Mouse (Mus musculus) CH12.LX (cell line): Measurements from ENCODE around the gene Chst15. TPM values are rescaled to one million over a fixed set of nuclear protein-coding genes. Genes with fewer than 3 reads are reported as not detected.

Experiments
- DNase-seq: peaks from one replicate; pipeline ENCODE4 v3.0.0-alpha.2; 2013; ENCODE audit errors: extremely low read depth
- H3K27ac ChIP-seq: 2 replicates; pipeline ENCODE4 v1.5.1; 2012; ENCODE audit warnings: low read depth, mild to moderate bottlenecking, control low read depth, moderate library complexity; ENCODE audit not compliant: insufficient read depth
- H3K27me3 ChIP-seq: replicated peaks from 2 replicates; pipeline ENCODE3; 2012; ENCODE audit warnings: inconsistent platforms
- H3K36me3 ChIP-seq, 2 experiments: replicated peaks in 1 of 2; 2 replicates each; pipeline versions ENCODE3 to v1.6.1; 2012; ENCODE audit warnings: inconsistent platforms in 1 of 2, low read length in 1 of 2, mild to moderate bottlenecking in 1 of 2, mixed read lengths in 1 of 2, moderate library complexity in 1 of 2; ENCODE audit not compliant: control insufficient read depth in 1 of 2, insufficient read depth in 1 of 2
- H3K4me1 ChIP-seq, 2 experiments: 2 replicates each; pipeline ENCODE4 v1.6.1; 2012; ENCODE audit warnings: inconsistent platforms in 1 of 2, moderate library complexity in 1 of 2; ENCODE audit not compliant: insufficient read depth in 2 of 2, control insufficient read depth in 1 of 2
- H3K4me2 ChIP-seq: 2 replicates; pipeline ENCODE4 v1.6.1; 2012; ENCODE audit warnings: low read depth, mild to moderate bottlenecking, control low read depth; ENCODE audit not compliant: poor library complexity, insufficient read depth, severe bottlenecking
- H3K4me3 ChIP-seq, 3 experiments: fragments of 150-350 bp in 1 of 3; sonication (generic) in 1 of 3; replicated peaks in 1 of 3; 2 replicates each; pipeline versions ENCODE3 to v1.5.1; 2011 to 2012; ENCODE audit warnings: low read depth in 2 of 3, low read length in 2 of 3, mild to moderate bottlenecking in 2 of 3, moderate library complexity in 2 of 3, control low read depth in 1 of 3, improper control_type of control experiment in 1 of 3, inconsistent platforms in 1 of 3, mixed read lengths in 1 of 3; ENCODE audit not compliant: poor library complexity in 1 of 3
- H3K79me2 ChIP-seq: replicated peaks from 2 replicates; pipeline ENCODE4 v1.6.1; 2012; ENCODE audit warnings: mild to moderate bottlenecking, moderate library complexity; ENCODE audit not compliant: control insufficient read depth, poor library complexity, insufficient read depth, severe bottlenecking; ENCODE audit errors: extremely low read depth
- H3K9ac ChIP-seq: 2 replicates; pipeline ENCODE4 v1.6.1; 2012; ENCODE audit warnings: low read depth, mild to moderate bottlenecking, control low read depth, moderate library complexity; ENCODE audit not compliant: insufficient read depth
- H3K9me3 ChIP-seq: replicated peaks from 2 replicates; pipeline ENCODE3; 2012; ENCODE audit warnings: low read length, inconsistent platforms, mixed read lengths
- CHD1 ChIP-seq: IDR thresholded peaks from 2 replicates; pipeline ENCODE4 v1.6.1; 2012; ENCODE audit warnings: low read depth, low read length, improper control_type of control experiment, inconsistent platforms
- CHD2 ChIP-seq: IDR thresholded peaks from 2 replicates; pipeline ENCODE4 v1.6.1; 2011; ENCODE audit warnings: low read length, improper control_type of control experiment
- CTCF ChIP-seq, 2 experiments: IDR thresholded peaks in 1 of 2; conservative IDR thresholded peaks in 1 of 2; 2 replicates each; pipeline ENCODE4 v1.5.1; 2011 to 2012; ENCODE audit warnings: low read depth in 2 of 2, low read length in 2 of 2, improper control_type of control experiment in 1 of 2, inconsistent platforms in 1 of 2, mild to moderate bottlenecking in 1 of 2, moderate library complexity in 1 of 2
- ELF1 ChIP-seq: IDR thresholded peaks from 2 replicates; pipeline ENCODE4 v1.6.1; 2014; ENCODE audit warnings: low read depth, mild to moderate bottlenecking, inconsistent platforms, low read length, improper control_type of control experiment
- ETS1 ChIP-seq: conservative IDR thresholded peaks from 2 replicates; pipeline ENCODE4 v1.6.1; 2012; ENCODE audit warnings: low read depth, mild to moderate bottlenecking, inconsistent platforms, low read length, improper control_type of control experiment, moderate library complexity
- GABPA ChIP-seq: IDR thresholded peaks from 2 replicates; pipeline ENCODE4 v1.6.1; 2012; ENCODE audit warnings: low read depth, low read length, improper control_type of control experiment, inconsistent platforms; ENCODE audit not compliant: insufficient replicate concordance
- HCFC1 ChIP-seq: IDR thresholded peaks from 2 replicates; pipeline ENCODE4 v1.6.1; 2012; ENCODE audit warnings: low read depth, mild to moderate bottlenecking, inconsistent platforms, low read length, improper control_type of control experiment
- IRF4 ChIP-seq: IDR thresholded peaks from 2 replicates; pipeline ENCODE4 v1.6.1; 2014; ENCODE audit warnings: low read depth, mild to moderate bottlenecking, inconsistent platforms, low read length, improper control_type of control experiment
- JUN ChIP-seq: IDR thresholded peaks from 2 replicates; pipeline ENCODE4 v1.6.1; 2011; ENCODE audit warnings: low read depth, mild to moderate bottlenecking, low read length, improper control_type of control experiment, moderate library complexity; ENCODE audit not compliant: insufficient read depth
- JUND ChIP-seq: conservative IDR thresholded peaks from 2 replicates; pipeline ENCODE4 v1.6.1; 2011; ENCODE audit warnings: low read depth, low read length, improper control_type of control experiment
- KAT2A ChIP-seq: IDR thresholded peaks from 2 replicates; pipeline ENCODE4 v1.6.1; 2012; ENCODE audit warnings: low read length, improper control_type of control experiment, inconsistent platforms; ENCODE audit not compliant: insufficient replicate concordance
- MAFK ChIP-seq: IDR thresholded peaks from 2 replicates; pipeline ENCODE4 v1.6.1; 2011; ENCODE audit warnings: low read length, improper control_type of control experiment; ENCODE audit not compliant: insufficient replicate concordance
- MAX ChIP-seq: IDR thresholded peaks from 2 replicates; pipeline ENCODE4 v1.6.1; 2011; ENCODE audit warnings: low read length, improper control_type of control experiment
- MAZ ChIP-seq: IDR thresholded peaks from 2 replicates; pipeline ENCODE4 v1.6.1; 2012; ENCODE audit warnings: low read depth, mild to moderate bottlenecking, inconsistent platforms, low read length, improper control_type of control experiment, moderate library complexity
- MXI1 ChIP-seq: IDR thresholded peaks from 2 replicates; pipeline ENCODE4 v1.6.1; 2011; ENCODE audit warnings: mild to moderate bottlenecking, low read depth, low read length, improper control_type of control experiment
- NELFE ChIP-seq: IDR thresholded peaks from 2 replicates; pipeline ENCODE4 v1.6.1; 2011; ENCODE audit warnings: low read depth, low read length, improper control_type of control experiment
- NRF1 ChIP-seq: IDR thresholded peaks from 2 replicates; pipeline ENCODE4 v1.6.1; 2014; ENCODE audit warnings: low read depth, mild to moderate bottlenecking, inconsistent platforms, low read length, improper control_type of control experiment, moderate library complexity
- PAX5 ChIP-seq: IDR thresholded peaks from 2 replicates; pipeline ENCODE4 v1.6.1; 2012; ENCODE audit warnings: low read length, inconsistent platforms, mixed read lengths
- POLR2AphosphoS2 ChIP-seq: IDR thresholded peaks from 2 replicates; pipeline ENCODE4 v1.6.1; 2011; ENCODE audit warnings: low read depth, low read length, improper control_type of control experiment
- RAD21 ChIP-seq: IDR thresholded peaks from 2 replicates; pipeline ENCODE4 v1.6.1; 2011; ENCODE audit warnings: low read depth, mild to moderate bottlenecking, low read length, improper control_type of control experiment, moderate library complexity
- SIN3A ChIP-seq: IDR thresholded peaks from 2 replicates; pipeline ENCODE4 v1.6.1; 2012; ENCODE audit warnings: low read length, improper control_type of control experiment, inconsistent platforms
- SMC3 ChIP-seq: IDR thresholded peaks from 2 replicates; pipeline ENCODE4 v1.6.1; 2011; ENCODE audit warnings: low read depth, low read length, improper control_type of control experiment
- UBTF ChIP-seq: IDR thresholded peaks from 2 replicates; pipeline ENCODE4 v1.6.1; 2012; ENCODE audit warnings: low read depth, mild to moderate bottlenecking, inconsistent platforms, low read length, improper control_type of control experiment, moderate library complexity
- ZC3H11A ChIP-seq: IDR thresholded peaks from 2 replicates; pipeline ENCODE4 v1.6.1; 2012; ENCODE audit warnings: low read depth, mild to moderate bottlenecking, inconsistent platforms, low read length, improper control_type of control experiment
- ZMIZ1 ChIP-seq: IDR thresholded peaks from 2 replicates; pipeline ENCODE4 v1.6.1; 2012; ENCODE audit warnings: low read depth, mild to moderate bottlenecking, inconsistent platforms, low read length, improper control_type of control experiment
- dilution Hi-C: fragments of 300-500 bp; cut with MboI; formaldehyde crosslinking; loops from 2 replicates; pipeline ENCODE4 v1.14.3; 2020; ENCODE audit warnings: low sequenced_read_pairs; ENCODE audit not compliant: extremely low pct_unique_long_range_greater_than_20kb, extremely low pct_ligation_motif_present
- in situ Hi-C: fragments of 300-500 bp; cut with MboI; formaldehyde crosslinking; loops from 3 replicates; pipeline ENCODE4 v1.14.3; 2019; ENCODE audit warnings: low sequenced_read_pairs, low pct_ligation_motif_present, low pct_unique_long_range_greater_than_20kb, mixed read lengths
- polyA plus RNA-seq: library from polyadenylated mRNA; unstranded; fragments of >175 nt; gene quantifications from 2 replicates; pipeline ENCODE4 v1.2.1, GENCODE M21; 2012; ENCODE audit warnings: low read depth; ENCODE audit not compliant: insufficient read length
- total RNA-seq, 2 experiments: library from RNA; depleted of rRNA; stranded (reverse); fragments of 300-350 nt in 1 of 2; fragments of >200 nt in 1 of 2; gene quantifications; 2 replicates each; pipeline ENCODE4 v1.2.3; 2012 to 2014

Chst15 gene
- total and polyA plus RNA-seq, 3 experiments = 0.42 to 0.81 (median 0.57) TPM

- H3K4me1 ChIP-seq = no peaks in the 10 kb centered on the region
Observed at GRCm38 (mm10) chr7:132260632-132261031, 56.4 kb downstream of the Chst15 start.

GRCm38 (mm10) chr7:132258817-132259216 is 58.2 kb downstream of the Chst15 start:
- in situ Hi-C loops (no loop called here), dilution Hi-C loops (no loop called here)
- Histone ChIP-seq H3K79me2 (no peaks in the 10 kb centered on the region), H3K4me3 (no peak overlapping the region), H3K27me3 (peaks cover 15% of the 10 kb centered on the region), H3K9ac (no peak overlapping the region), H3K4me2 (no peak overlapping the region), H3K27ac (no peak overlapping the region), H3K9me3 (no peaks in the 10 kb centered on the region), H3K4me1 (no peaks in the 10 kb centered on the region), H3K36me3 (no peaks in the 10 kb centered on the region)
- no peak for TF ChIP-seq PAX5
- TF ChIP-seq KAT2A = no peak
- TF ChIP-seq IRF4 = no peak
- TF ChIP-seq JUND = no peak
- no peak for TF ChIP-seq NELFE
- TF ChIP-seq CHD1 = no peak
- TF ChIP-seq SIN3A = no peak
- TF ChIP-seq SMC3 = no peak
- TF ChIP-seq UBTF = no peak
- no peak for TF ChIP-seq ZC3H11A
- TF ChIP-seq GABPA = no peak
- no peak for TF ChIP-seq MXI1
- no peak for TF ChIP-seq MAFK
- no peak for TF ChIP-seq HCFC1
- no peak for TF ChIP-seq ETS1
- no peak for DNase-seq

More at GRCm38 (mm10) chr7:132260632-132261031, 56.4 kb downstream of the Chst15 start:
- Histone ChIP-seq H3K4me2 (no peak overlapping the region), H3K9me3 (no peaks in the 10 kb centered on the region), H3K9ac (no peak overlapping the region), H3K27ac (no peak overlapping the region), H3K36me3 (no peaks in the 10 kb centered on the region), H3K79me2 (no peaks in the 10 kb centered on the region), H3K4me3 (no peak overlapping the region), H3K27me3 (peaks cover 22% of the 10 kb centered on the region)
- no peak for DNase-seq
- TF ChIP-seq MAX = no peak
- TF ChIP-seq UBTF = no peak
- TF ChIP-seq CTCF (conservative IDR thresholded peaks at IDR 0.05 in 1 of 2, IDR thresholded peaks at IDR 0.05 in 1 of 2; ENCODE audit: low read depth in 2 of 2, low read length in 2 of 2) = no peak
- TF ChIP-seq MXI1 = no peak
- no peak for TF ChIP-seq MAZ
- TF ChIP-seq NRF1 = no peak
- no peak for TF ChIP-seq POLR2AphosphoS2
- TF ChIP-seq CHD2 = no peak
- no peak for TF ChIP-seq KAT2A
- no peak for TF ChIP-seq RAD21
- TF ChIP-seq ETS1 = no peak
- no peak for TF ChIP-seq ELF1
- no peak for TF ChIP-seq ZMIZ1
- no peak for TF ChIP-seq JUN
- TF ChIP-seq NELFE = no peak
- in situ Hi-C loops (no loop called here), dilution Hi-C loops (no loop called here)
